Mouse (Mus musculus) adrenal gland, adult 8-10 months (tissue): ENCODE results near the gene Chmp6. TPM values are rescaled to one million over a fixed set of nuclear protein-coding genes. Genes with fewer than 3 reads are reported as not detected.

Experiments used
- DNase-seq: peaks from one replicate; pipeline ENCODE4 v3.0.0; 2022
- total RNA-seq, 4 experiments: library from RNA; stranded (reverse); gene quantifications; 2 replicates each; pipeline ENCODE4 v1.2.4; 2022

The Chmp6 gene
- total RNA-seq, 4 experiments from 2014 or later: 36.1 to 46.8 (median 45.7) TPM

- no peak for DNase-seq
Observed at GRCm38 (mm10) chr11:119960671-119961070, 47.4 kb downstream of the Chmp6 start.

- DNase-seq: no peak
Observed at GRCm38 (mm10) chr11:119961511-119961910, 48.3 kb downstream of the Chmp6 start.

GRCm38 (mm10) chr11:119965053-119965452 is 51.8 kb downstream of the Chmp6 start:
- no peak for DNase-seq

- DNase-seq: no peak
Observed at GRCm38 (mm10) chr11:119966294-119966693, 53.1 kb downstream of the Chmp6 start.

GRCm38 (mm10) chr11:119967401-119967800 is 54.2 kb downstream of the Chmp6 start:
- no peak for DNase-seq

GRCm38 (mm10) chr11:119967892-119968291 is 54.7 kb downstream of the Chmp6 start:
- DNase-seq: no peak

Other genes starting within 250 kb of the Chmp6 start
- gene Baiap2, start 29.3 kb downstream of the Chmp6 start, total RNA-seq: 10 to 100 TPM in 3 of 4 experiments, 1 to 10 TPM in 1; 9.3 to 39.2 (median 25.4) TPM
- 10 to 100 TPM; 14.3 to 22.8 (median 18.3) TPM for gene Aatk, start 133.7 kb downstream of the Chmp6 start, total RNA-seq
- gene Cep131, start 173.4 kb downstream of the Chmp6 start, total RNA-seq: 100 to 1,000 TPM in 2 of 4 experiments, 10 to 100 TPM in 2; 42.9 to 315 (median 94.5) TPM
- gene Tepsin, start 185.3 kb downstream of the Chmp6 start, total RNA-seq: 10 to 100 TPM; 15.2 to 19.1 (median 15.7) TPM
- gene Ndufaf8, start 185.5 kb downstream of the Chmp6 start, total RNA-seq: 10 to 100 TPM; 55.2 to 74.8 (median 64.3) TPM
- gene Slc38a10, start 237.9 kb downstream of the Chmp6 start, total RNA-seq: 100 to 1,000 TPM; 155 to 215 (median 187) TPM